Mouse (Mus musculus) liver, adult 2 months (tissue): Measurements from ENCODE around the gene Peli1.

Experiments used
- CTCF ChIP-seq: fragments of 200-500 bp; IDR thresholded peaks from 2 replicates; pipeline ENCODE4 v1.5.1; 2011; ENCODE audit warnings: low read depth, low read length, control low read depth
- POLR2A ChIP-seq: fragments of 200-500 bp; IDR thresholded peaks from 2 replicates; pipeline ENCODE4 v1.6.1; 2011; ENCODE audit warnings: low read length, control low read depth; ENCODE audit not compliant: insufficient read depth; ENCODE audit errors: extremely low read depth

DNA sequence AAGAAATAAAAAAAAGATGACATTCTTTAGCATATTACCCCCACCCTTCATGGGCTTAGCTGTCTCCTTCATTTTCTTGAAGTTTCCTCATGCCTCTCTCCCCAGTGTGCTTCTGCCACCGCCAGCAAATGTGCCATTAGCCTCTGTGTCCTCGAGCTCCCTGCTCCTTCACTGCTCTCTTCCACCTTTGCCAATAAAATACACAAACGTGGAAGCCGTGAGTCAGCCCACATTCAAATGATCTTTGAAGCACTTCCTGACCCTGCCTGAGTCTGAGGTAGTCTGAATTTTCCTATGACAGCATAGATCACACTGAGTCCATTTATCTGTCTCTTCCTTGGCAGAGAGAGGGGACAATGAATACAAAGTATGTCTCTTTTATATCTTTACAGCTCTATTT is 1.5 kb upstream of the Peli1 start:
- TF ChIP-seq CTCF, result no peak
- no peak for TF ChIP-seq POLR2A
